Mouse (Mus musculus) forebrain, embryonic 11.5 days (tissue): ENCODE measurements at regions not wholly inside any gene's neighbourhood (a gene's known extent, or its start where the extent isn't known, plus 50 kb on each side); places are given as distances from the start of the nearest gene placed in this dataset.

Experiments
- ATAC-seq: fragments of 200-750 bp; cut with Nextera tagmentation; replicated peaks from 2 replicates; pipeline ENCODE4 v1.8.0; 2017; ENCODE audit warnings: moderate TSS enrichment; ENCODE audit not compliant: low FRiP score
- DNase-seq: peaks from one replicate; pipeline ENCODE4 v3.0.0-alpha.2; 2017; ENCODE audit warnings: low spot score
- H3K27ac ChIP-seq: fragments of 300-500 bp; sonication (generic); 2 replicates; pipeline ENCODE4 v1.5.1; 2014; ENCODE audit warnings: low read depth, low read length
- H3K27me3 ChIP-seq: fragments of 300-500 bp; sonication (generic); 2 replicates; pipeline ENCODE4 v1.6.1; 2014; ENCODE audit warnings: mild to moderate bottlenecking, low read length, mixed read lengths; ENCODE audit not compliant: control insufficient read depth, insufficient read depth
- H3K36me3 ChIP-seq: fragments of 300-500 bp; sonication (generic); 2 replicates; pipeline ENCODE4 v1.6.1; 2014; ENCODE audit warnings: mild to moderate bottlenecking, low read length, moderate library complexity, mixed read lengths; ENCODE audit not compliant: control insufficient read depth, insufficient read depth
- H3K4me1 ChIP-seq: fragments of 300-500 bp; sonication (generic); replicated peaks from 2 replicates; pipeline ENCODE4 v1.6.1; 2014; ENCODE audit warnings: low read length, mixed read lengths; ENCODE audit not compliant: control insufficient read depth, insufficient read depth
- H3K4me2 ChIP-seq: fragments of 300-500 bp; sonication (generic); 2 replicates; pipeline ENCODE4 v1.6.1; 2014; ENCODE audit warnings: low read depth, mild to moderate bottlenecking, low read length, moderate library complexity, mixed read lengths; ENCODE audit not compliant: severe bottlenecking
- H3K4me3 ChIP-seq: fragments of 300-500 bp; sonication (generic); 2 replicates; pipeline ENCODE4 v1.5.1; 2014; ENCODE audit warnings: low read depth, low read length
- H3K9ac ChIP-seq: fragments of 300-500 bp; sonication (generic); 2 replicates; pipeline ENCODE4 v1.6.1; 2014; ENCODE audit warnings: low read length
- H3K9me3 ChIP-seq: fragments of 300-500 bp; sonication (generic); 2 replicates; pipeline ENCODE4 v1.6.1; 2016; ENCODE audit warnings: low read length, mixed read lengths; ENCODE audit not compliant: control insufficient read depth
- WGBS: fragments of 180-500 bp; shearing (Covaris S2); extraction: QIAGEN DNeasy Blood & Tissue Kit; methylation state at CpG from one replicate; pipeline ENCODE4 v1.1.7; 2014; 5-methylcytosine and 5-hydroxymethylcytosine counted together

- no peak for DNase-seq
- Histone ChIP-seq H3K36me3 (no peaks in the 10 kb centered on the region), H3K27ac (peak overlapping the region; percentile 100), H3K9ac (peak overlapping the region; percentile 63), H3K4me1 (peaks cover 88% of the 10 kb centered on the region), H3K9me3 (no peaks in the 10 kb centered on the region), H3K4me3 (no peak overlapping the region), H3K27me3 (no peaks in the 10 kb centered on the region), H3K4me2 (peak overlapping the region; percentile 42)
- ATAC-seq = no peak
- WGBS = 36% methylated on average over 5 of the region's 5 CpGs
These were observed 83.2 kb downstream of the 1700001O22Rik start for GRCm38 (mm10) chr2:30720291-30720690.

DNA sequence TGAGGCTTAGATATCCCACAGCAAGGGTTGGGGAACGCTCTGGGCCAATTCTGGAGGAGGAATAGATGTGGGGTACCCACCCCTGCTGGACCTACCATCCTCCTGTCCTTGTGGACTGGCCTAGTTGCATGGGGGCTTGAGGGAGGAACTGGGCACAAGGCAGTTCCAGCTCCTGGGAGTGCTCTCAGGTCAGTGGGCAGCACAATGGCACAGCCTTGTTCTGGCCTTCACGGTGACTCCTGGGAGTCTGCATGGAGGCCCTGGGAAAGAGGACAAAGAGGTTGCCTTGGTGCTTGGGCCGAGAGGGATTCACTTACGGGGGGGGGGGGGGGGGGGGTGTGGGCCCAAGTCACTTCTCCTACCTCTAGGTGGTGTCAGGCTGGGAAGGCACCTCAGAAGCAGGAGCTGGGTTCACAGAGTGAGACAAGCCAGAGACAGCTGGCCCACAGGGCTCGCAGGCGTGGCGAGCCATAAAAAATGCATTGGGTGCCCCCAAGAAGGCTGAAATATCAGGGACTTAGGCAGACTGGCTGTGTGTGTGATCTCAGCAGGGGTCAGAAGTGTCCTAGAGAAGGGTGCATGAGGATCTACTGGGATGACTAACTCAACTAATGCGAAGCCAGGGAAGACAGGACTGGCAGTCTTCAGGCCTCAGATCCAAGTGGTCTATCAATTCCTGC lies 83.7 kb downstream of the 1700001O22Rik start:
- Histone ChIP-seq H3K27me3 (no peaks in the 10 kb centered on the region), H3K4me2 (peak overlapping the region; percentile 42), H3K9me3 (no peaks in the 10 kb centered on the region), H3K4me3 (peak overlapping the region; percentile 9; the same call in 1 of the 2 replicates), H3K9ac (peak overlapping the region; percentile 63), H3K4me1 (peaks cover 83% of the 10 kb centered on the region), H3K36me3 (no peaks in the 10 kb centered on the region), H3K27ac (peak overlapping the region; percentile 100)
- 15% methylated on average over 8 of the region's 8 CpGs for WGBS
- no peak for ATAC-seq
- peak; percentile 71 for DNase-seq

DNA sequence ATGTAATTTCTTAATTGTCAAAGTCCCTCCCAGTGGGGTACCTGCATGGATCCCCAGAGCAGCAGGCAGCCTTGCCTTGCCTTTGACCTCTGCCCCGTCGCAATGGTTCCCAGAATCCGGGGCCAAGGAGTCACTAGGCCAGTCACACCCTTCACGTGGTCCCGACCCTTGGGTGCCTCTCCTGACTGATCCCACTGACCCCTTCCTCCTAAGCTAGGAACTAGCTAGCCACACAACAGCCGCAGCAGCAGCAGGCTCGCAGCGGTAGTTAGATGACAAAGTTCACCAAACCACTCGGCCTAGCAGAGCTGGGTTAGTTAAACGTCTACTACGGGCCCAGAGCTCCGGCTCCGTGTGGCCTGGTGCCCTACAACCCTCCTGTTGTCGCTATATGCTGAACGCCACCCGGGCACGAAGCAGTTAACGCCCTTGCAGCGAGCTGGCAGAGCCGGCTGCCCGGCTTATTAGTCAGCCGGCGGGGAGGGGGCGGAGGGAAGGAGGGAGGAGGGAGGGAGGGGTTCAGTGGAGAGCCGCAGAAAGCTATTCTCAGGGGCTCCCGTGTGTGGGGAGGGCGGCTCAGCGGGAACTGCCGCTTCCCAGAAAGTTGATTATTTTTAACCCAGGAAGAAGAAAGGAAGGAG lies 84.6 kb downstream of the 1700001O22Rik start:
- Histone ChIP-seq H3K9me3 (no peaks in the 10 kb centered on the region), H3K27me3 (no peaks in the 10 kb centered on the region), H3K9ac (peak overlapping the region; percentile 63), H3K27ac (peak overlapping the region; percentile 100), H3K4me3 (peak overlapping the region; percentile 9), H3K36me3 (no peaks in the 10 kb centered on the region), H3K4me1 (peaks cover 74% of the 10 kb centered on the region), H3K4me2 (peak overlapping the region; percentile 42)
- WGBS = under 1% methylated on average over 29 of the region's 29 CpGs
- ATAC-seq (peak; percentile 56), DNase-seq (peak; percentile 96)

- DNase-seq (peak; percentile 94), ATAC-seq (peak; percentile 71)
- Histone ChIP-seq H3K36me3 (no peaks in the 10 kb centered on the region), H3K4me3 (no peak overlapping the region; the same call in 1 of the 2 replicates), H3K27me3 (no peaks in the 10 kb centered on the region), H3K9ac (peak overlapping the region; percentile 62), H3K9me3 (no peaks in the 10 kb centered on the region), H3K4me1 (peaks cover 68% of the 10 kb centered on the region), H3K27ac (peak overlapping the region; percentile 100), H3K4me2 (peak overlapping the region; percentile 42)
- 0% methylated on average over 12 of the region's 12 CpGs for WGBS
These were observed 85.2 kb downstream of the 1700001O22Rik start for GRCm38 (mm10) chr2:30718329-30718675.

DNA sequence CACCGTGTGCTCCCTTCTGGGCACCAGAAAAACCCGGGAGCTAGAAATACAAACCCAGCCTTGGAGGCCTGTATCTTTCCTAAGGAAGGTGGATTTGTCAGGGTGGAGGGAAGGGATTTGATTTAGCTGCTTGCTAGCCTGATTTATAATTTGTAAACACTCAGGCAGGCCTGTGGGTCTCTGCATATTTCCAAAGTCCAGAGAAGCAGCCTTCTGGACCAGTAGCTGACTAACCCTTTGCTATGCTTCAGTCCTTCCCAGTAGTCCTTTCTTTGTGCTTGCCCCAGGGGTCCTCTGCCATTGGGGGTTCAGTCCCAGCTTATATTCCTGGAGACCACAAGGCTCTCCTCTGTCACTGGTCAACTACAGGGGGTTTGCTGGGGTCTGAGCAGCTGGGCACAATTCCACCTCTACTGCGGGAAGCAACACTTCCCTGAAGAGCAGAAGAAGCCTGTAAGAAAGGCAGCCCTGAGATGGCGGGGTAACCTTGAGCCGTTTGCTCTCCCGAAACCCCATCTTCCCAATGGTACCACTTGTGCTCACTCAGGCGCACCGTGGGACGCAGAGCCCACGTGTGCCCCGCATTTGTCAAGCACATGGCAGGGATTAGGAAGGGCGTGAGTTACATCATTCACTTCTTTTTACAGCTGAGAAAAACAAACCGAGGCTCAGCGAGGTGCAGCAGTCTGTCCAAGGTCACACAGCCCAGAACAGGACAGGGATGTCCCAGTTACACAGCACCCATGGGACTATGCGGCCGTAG lies 85.7 kb downstream of the 1700001O22Rik start:
- no peaks in the 10 kb centered on the region for H3K36me3 ChIP-seq
- H3K4me3 ChIP-seq = no peak overlapping the region
- no peaks in the 10 kb centered on the region for H3K9me3 ChIP-seq
- H3K4me2 ChIP-seq = peak overlapping the region; percentile 42
- H3K4me1 ChIP-seq = peaks cover 66% of the 10 kb centered on the region
- DNase-seq (peak; percentile 55), ATAC-seq (no peak)
- no peaks in the 10 kb centered on the region for H3K27me3 ChIP-seq
- peak overlapping the region; percentile 62 for H3K9ac ChIP-seq
- H3K27ac ChIP-seq = peak overlapping the region; percentile 100
- 3% methylated on average over 16 of the region's 16 CpGs for WGBS

DNA sequence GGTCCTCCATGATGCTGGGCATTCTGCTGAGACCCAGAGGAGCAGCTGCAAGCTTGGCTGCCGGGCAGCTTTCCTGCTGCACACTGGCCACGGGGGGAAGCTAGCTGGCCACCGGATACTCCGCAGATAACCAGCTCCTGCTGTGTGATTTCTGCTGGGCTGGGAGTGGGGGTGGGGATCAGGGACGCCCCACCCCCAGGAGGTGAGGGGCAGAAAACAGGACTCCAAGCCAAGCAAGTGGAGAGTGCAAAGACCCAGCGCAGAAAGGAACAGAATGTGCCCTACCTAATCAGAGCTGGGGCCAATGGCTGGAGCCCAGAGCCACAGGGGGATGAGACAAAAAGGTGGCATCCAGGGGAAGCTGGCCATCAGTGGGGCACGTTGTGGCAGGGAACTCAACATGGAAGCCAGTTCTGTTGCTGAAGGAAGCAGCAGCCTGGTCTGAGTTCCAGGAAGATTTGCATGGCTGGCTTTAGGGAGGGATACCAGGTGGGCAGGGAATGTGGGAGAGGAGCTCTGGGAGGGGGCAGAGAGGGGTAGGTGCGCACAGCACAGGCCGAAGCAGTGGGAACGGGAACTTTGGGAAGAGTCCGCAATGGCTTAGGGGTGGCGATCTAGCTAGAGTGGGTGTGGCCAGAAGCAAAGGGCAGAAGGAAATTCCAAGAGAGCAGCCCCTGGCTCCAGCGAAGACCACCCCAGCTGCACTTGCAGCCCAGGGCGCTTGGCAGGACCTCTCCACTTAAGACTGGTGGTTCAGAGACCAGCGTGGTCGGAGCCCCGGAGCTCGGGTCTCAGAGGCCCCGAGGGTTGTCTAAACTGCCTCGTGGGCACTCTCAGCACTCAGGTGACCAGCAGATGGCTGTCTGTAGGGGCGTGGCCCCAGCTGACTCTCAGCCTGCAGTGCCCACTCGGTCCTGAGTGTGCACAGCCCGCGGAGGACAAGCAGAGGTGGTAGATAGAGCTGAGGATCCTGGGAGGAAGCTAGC lies 86.6 kb downstream of the 1700001O22Rik start:
- peak overlapping the region; percentile 36 for H3K4me2 ChIP-seq
- WGBS = 1% methylated on average over 24 of the region's 24 CpGs
- H3K9me3 ChIP-seq = no peaks in the 10 kb centered on the region
- H3K4me3 ChIP-seq = peak overlapping the region; percentile 9
- peak overlapping the region; percentile 62 for H3K9ac ChIP-seq
- H3K4me1 ChIP-seq = peaks cover 67% of the 10 kb centered on the region
- ATAC-seq (no peak), DNase-seq (peak; percentile 76)
- H3K27me3 ChIP-seq = no peaks in the 10 kb centered on the region
- H3K36me3 ChIP-seq = no peaks in the 10 kb centered on the region
- peak overlapping the region; percentile 100 for H3K27ac ChIP-seq

DNA sequence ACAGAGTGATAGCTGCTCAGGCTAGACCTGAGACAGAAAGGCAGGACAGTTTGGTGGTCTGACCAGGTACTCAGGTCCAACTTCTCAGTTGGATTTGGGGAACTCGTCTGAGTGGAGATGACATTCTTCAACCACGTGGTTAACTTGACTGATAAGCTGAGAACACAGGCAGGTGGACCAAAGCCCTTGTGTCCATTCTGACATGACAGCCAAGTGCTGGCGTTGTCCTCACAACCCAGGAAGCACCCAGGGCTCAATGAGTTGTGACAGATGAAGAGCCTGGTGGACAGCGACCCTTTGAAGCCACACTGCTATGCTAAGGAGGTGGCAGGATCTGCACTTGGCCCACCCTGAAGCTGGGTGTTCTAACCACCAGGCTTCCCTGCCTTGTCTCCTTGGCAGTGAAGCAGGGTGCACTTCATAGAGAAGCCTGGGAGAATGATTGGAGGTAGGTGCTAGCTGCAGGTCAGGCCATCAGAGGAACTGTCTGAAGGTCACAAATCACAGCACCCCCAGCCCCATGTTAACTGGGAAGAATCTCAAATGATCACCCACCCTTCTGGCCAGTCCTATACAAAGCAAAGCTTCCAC lies 87.6 kb downstream of the 1700001O22Rik start:
- Histone ChIP-seq H3K27ac (peak overlapping the region; percentile 100; the same call in 1 of the 2 replicates), H3K4me3 (no peak overlapping the region), H3K36me3 (no peaks in the 10 kb centered on the region), H3K4me1 (peaks cover 64% of the 10 kb centered on the region), H3K9ac (peak overlapping the region; percentile 62; the same call in 1 of the 2 replicates), H3K4me2 (peak overlapping the region; percentile 36; the same call in 1 of the 2 replicates), H3K27me3 (no peaks in the 10 kb centered on the region), H3K9me3 (no peaks in the 10 kb centered on the region)
- DNase-seq (no peak), ATAC-seq (no peak)
- 76% methylated on average over 4 of the region's 4 CpGs for WGBS
